Mouse (Mus musculus) limb, embryonic 14.5 days (tissue): ENCODE measurements around the gene Crabp1. TPM values are rescaled to one million over a fixed set of nuclear protein-coding genes. Genes with fewer than 3 reads are reported as not detected.

Experiments used
- ATAC-seq: fragments of 200-750 bp; cut with Nextera tagmentation; 2 replicates; pipeline ENCODE4 v1.8.0; 2017; ENCODE audit warnings: low read depth, moderate number of reproducible peaks, moderate TSS enrichment; ENCODE audit not compliant: low FRiP score
- DNase-seq: peaks from one replicate; pipeline ENCODE4 v3.0.0-alpha.2; 2015; ENCODE audit warnings: low spot score
- H3K27ac ChIP-seq: fragments of 300-500 bp; sonication (generic); replicated peaks from 2 replicates; pipeline ENCODE4 v1.5.1; 2014; ENCODE audit warnings: low read depth, mild to moderate bottlenecking, low read length, moderate library complexity, mixed read lengths
- H3K27me3 ChIP-seq: fragments of 300-500 bp; sonication (generic); 2 replicates; pipeline ENCODE4 v1.6.1; 2014; ENCODE audit warnings: low read length, mixed read lengths; ENCODE audit not compliant: control insufficient read depth, insufficient read depth
- H3K36me3 ChIP-seq: fragments of 300-500 bp; sonication (generic); 2 replicates; pipeline ENCODE4 v1.6.1; 2014; ENCODE audit warnings: mild to moderate bottlenecking, low read length, moderate library complexity, mixed read lengths; ENCODE audit not compliant: control insufficient read depth, insufficient read depth
- H3K4me1 ChIP-seq: fragments of 300-500 bp; sonication (generic); 2 replicates; pipeline ENCODE4 v1.6.1; 2014; ENCODE audit warnings: antibody characterized with exemption, low read length, mixed read lengths; ENCODE audit not compliant: control insufficient read depth, insufficient read depth
- H3K4me2 ChIP-seq: fragments of 300-500 bp; sonication (generic); replicated peaks from 2 replicates; pipeline ENCODE4 v1.6.1; 2014; ENCODE audit warnings: low read depth, mild to moderate bottlenecking, low read length, moderate library complexity; ENCODE audit not compliant: severe bottlenecking
- H3K4me3 ChIP-seq: fragments of 300-500 bp; sonication (generic); replicated peaks from 2 replicates; pipeline ENCODE4 v1.5.1; 2014; ENCODE audit warnings: low read length
- H3K9ac ChIP-seq: fragments of 300-500 bp; sonication (generic); 2 replicates; pipeline ENCODE4 v1.6.1; 2014; ENCODE audit warnings: mild to moderate bottlenecking, low read depth, low read length, moderate library complexity; ENCODE audit not compliant: severe bottlenecking
- H3K9me3 ChIP-seq: fragments of 300-500 bp; sonication (generic); 2 replicates; pipeline ENCODE4 v1.6.1; 2016; ENCODE audit warnings: low read length; ENCODE audit not compliant: control insufficient read depth
- POLR2A ChIP-seq: fragments of 200-500 bp; IDR thresholded peaks from 2 replicates; pipeline ENCODE4 v1.8.0; 2012; ENCODE audit warnings: inconsistent platforms, mild to moderate bottlenecking, moderate library complexity, borderline replicate concordance; ENCODE audit not compliant: insufficient read depth, insufficient read length; ENCODE audit errors: extremely low read depth
- WGBS: fragments of 180-500 bp; shearing (Covaris S2); extraction: QIAGEN DNeasy Blood & Tissue Kit; methylation state at CpG from one replicate; pipeline ENCODE4 v1.1.7; 2014; 5-methylcytosine and 5-hydroxymethylcytosine counted together
- polyA plus RNA-seq, 2 experiments: library from polyadenylated mRNA; depleted of rRNA in 1 of 2; stranded (reverse) in 1 of 2; unstranded in 1 of 2; fragments of >200 nt; fragmentation: Nextera tagmentation in 1 of 2; extraction: Ambion mirVana in 1 of 2; gene quantifications; 2 replicates each; pipeline versions ENCODE4 v1.2.1 to v1.2.3; 2012 to 2014

Crabp1 gene
- polyA plus RNA-seq, 2 experiments = 755 to 800 TPM

DNA sequence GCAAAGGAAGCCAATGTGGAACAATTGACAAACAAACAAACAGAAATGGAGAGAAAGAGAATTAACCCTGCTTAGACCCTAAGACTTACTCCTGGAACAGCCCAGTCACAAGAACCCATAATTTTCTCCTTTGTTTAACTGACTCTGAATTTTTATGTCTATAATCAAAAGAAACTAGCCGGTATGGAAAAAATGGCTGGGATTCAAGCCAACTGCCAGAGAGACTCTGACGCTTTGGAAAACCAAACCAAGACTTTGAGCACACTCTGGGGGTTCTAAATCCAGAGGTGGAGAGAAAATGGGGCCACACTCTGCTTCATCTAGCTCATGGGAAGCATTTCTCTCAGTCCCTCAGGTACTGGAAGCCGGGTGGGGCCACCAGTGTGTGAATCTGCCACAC is 20.7 kb downstream of the Crabp1 start:
- Histone ChIP-seq H3K9ac (no peak overlapping the region), H3K27me3 (no peaks in the 10 kb centered on the region), H3K27ac (peak overlapping the region; percentile 73), H3K9me3 (no peaks in the 10 kb centered on the region), H3K4me3 (no peak overlapping the region), H3K4me2 (no peak overlapping the region), H3K36me3 (no peaks in the 10 kb centered on the region), H3K4me1 (peaks cover 60% of the 10 kb centered on the region)
- WGBS = 30% methylated on average over 3 of the region's 3 CpGs
- no peak for TF ChIP-seq POLR2A
- DNase-seq (peak; percentile 66), ATAC-seq (no peak)

DNA sequence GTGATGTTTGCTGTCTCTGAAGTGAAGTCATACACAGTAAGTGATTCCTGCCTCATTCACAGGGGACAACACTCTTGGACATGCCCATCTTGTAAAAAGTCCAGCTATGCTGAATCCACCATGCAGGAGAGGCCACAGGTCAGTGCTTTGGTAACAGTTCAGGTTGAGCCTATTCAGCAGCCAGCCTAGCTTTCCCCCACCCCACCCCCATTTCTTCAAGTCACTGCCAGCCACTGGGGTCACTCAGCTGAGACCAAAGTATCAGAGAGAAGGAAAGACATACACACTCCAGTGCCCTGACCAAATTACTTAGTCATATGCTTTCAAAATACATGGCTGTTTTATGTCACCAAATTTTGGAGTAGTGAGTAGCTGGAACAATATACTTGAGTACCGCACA is 21.5 kb downstream of the Crabp1 start:
- ATAC-seq (no peak), DNase-seq (no peak)
- H3K4me1 ChIP-seq = peaks cover 63% of the 10 kb centered on the region
- H3K27me3 ChIP-seq = no peaks in the 10 kb centered on the region
- no peak for TF ChIP-seq POLR2A
- WGBS = 88% methylated on average over 1 of the region's 1 CpGs
- no peak overlapping the region for H3K27ac ChIP-seq
- H3K4me2 ChIP-seq = no peak overlapping the region
- no peak overlapping the region for H3K4me3 ChIP-seq
- H3K9ac ChIP-seq = no peak overlapping the region
- H3K36me3 ChIP-seq = no peaks in the 10 kb centered on the region
- no peaks in the 10 kb centered on the region for H3K9me3 ChIP-seq

DNA sequence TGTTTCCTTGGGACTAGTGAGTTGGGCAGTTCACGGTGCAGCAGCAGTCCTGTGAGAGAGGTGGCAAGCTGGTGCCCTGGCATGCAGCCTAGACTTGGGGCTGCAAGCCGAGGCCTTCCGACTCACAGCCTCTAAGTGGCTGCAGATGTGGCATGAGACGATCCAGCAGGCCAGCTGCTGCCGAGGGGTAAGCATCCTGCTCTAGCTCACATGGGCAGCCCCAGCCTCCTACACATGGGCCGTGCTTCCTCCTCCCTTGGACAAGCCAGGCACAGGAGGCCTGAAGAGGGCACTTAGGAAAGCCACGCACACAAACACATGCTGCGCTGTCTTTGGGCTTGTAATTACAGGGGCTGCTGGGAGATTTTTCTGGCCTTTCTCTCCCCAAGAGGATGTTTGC is 23.2 kb downstream of the Crabp1 start:
- no peaks in the 10 kb centered on the region for H3K36me3 ChIP-seq
- TF ChIP-seq POLR2A = no peak
- no peaks in the 10 kb centered on the region for H3K9me3 ChIP-seq
- H3K9ac ChIP-seq = peak overlapping the region; percentile 17; the same call in 1 of the 2 replicates
- H3K4me3 ChIP-seq = no peak overlapping the region
- WGBS = 21% methylated on average over 8 of the region's 8 CpGs
- no peaks in the 10 kb centered on the region for H3K27me3 ChIP-seq
- ATAC-seq (peak; percentile 78), DNase-seq (peak; percentile 69)
- peaks cover 47% of the 10 kb centered on the region for H3K4me1 ChIP-seq
- no peak overlapping the region for H3K4me2 ChIP-seq
- H3K27ac ChIP-seq = peak overlapping the region; percentile 50; the same call in 1 of the 2 replicates

DNA sequence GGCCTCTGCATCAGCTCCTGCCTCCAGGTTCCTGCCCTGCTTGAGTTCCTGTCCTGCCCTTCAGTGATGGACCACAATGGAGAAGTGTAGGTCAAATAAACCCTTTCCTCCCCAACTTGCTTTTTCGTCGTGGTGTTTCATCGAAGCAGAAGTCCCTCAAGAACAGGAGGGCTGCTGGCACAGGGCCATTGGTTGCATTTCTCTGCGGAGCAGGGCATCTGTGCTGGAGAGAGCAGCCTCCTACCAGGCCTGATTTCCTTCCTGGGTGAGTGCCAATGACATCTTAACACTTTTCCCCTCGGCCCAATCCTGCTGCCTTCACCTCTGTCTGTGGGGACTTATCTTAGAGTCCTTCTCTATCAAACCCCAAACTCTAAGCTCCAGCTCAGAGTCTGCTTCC is 25.7 kb downstream of the Crabp1 start:
- TF ChIP-seq POLR2A = no peak
- H3K4me3 ChIP-seq = no peak overlapping the region

DNA sequence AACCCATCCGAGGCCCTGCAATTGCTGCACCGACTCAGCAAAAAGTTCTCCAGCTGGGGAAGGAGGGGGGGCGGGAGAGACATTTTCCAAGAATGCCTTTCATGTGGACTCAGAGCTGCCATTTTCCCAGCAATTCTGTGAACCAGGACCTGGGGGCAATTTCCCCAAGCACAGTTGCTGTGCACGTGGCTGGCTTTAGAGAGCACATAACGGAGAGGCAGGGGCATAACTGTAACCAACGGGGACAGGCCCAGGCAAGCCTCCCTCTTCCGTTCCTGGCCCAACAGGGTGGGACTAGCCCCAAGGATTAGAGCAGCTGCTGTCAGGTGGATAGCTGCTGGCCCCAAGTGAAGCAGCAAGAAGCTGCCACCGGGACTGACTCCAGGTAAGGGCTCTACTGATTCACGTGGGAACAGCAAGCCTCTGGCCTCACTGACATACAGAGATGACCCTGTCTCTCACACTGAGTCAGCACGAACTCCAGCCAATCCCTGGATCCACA is 37.0 kb downstream of the Crabp1 start:
- H3K4me3 ChIP-seq = no peak overlapping the region
- DNase-seq = peak; percentile 75
- peaks cover 51% of the 10 kb centered on the region for H3K4me1 ChIP-seq
- 0 out of 2 replicates have a peak, but pooled peaks have one; percentile 42 for ATAC-seq
- no peak for TF ChIP-seq POLR2A
- WGBS = 8% methylated on average over 9 of the region's 10 CpGs
- no peak overlapping the region for H3K4me2 ChIP-seq
- no peaks in the 10 kb centered on the region for H3K36me3 ChIP-seq
- H3K9ac ChIP-seq = no peak overlapping the region
- peak overlapping the region; percentile 83 for H3K27ac ChIP-seq
- no peaks in the 10 kb centered on the region for H3K9me3 ChIP-seq
- H3K27me3 ChIP-seq = no peaks in the 10 kb centered on the region

More for the DNA sequence above, 25.7 kb downstream of the Crabp1 start:
- no peaks in the 10 kb centered on the region for H3K27me3 ChIP-seq
- ATAC-seq = no peak
- no peak for DNase-seq
- H3K4me1 ChIP-seq = peaks cover 24% of the 10 kb centered on the region
- no peaks in the 10 kb centered on the region for H3K36me3 ChIP-seq
- no peak overlapping the region for H3K4me2 ChIP-seq
- no peak overlapping the region for H3K9ac ChIP-seq
- WGBS = 45% methylated on average over 5 of the region's 5 CpGs
- no peak overlapping the region for H3K27ac ChIP-seq
- no peaks in the 10 kb centered on the region for H3K9me3 ChIP-seq
